Mouse (Mus musculus) forebrain, embryonic 14.5 days (tissue): ENCODE measurements around the gene Lrrc8d. TPM values are rescaled to one million over a fixed set of nuclear protein-coding genes. Genes with fewer than 3 reads are reported as not detected.

Source experiments
- ATAC-seq: fragments of 200-750 bp; cut with Nextera tagmentation; 2 replicates; pipeline ENCODE4 v1.8.0; 2017; ENCODE audit warnings: mild to moderate bottlenecking, moderate library complexity
- DNase-seq: peaks from one replicate; pipeline ENCODE4 v3.0.0-alpha.2; 2015; ENCODE audit warnings: low spot score
- H3K27ac ChIP-seq: fragments of 300-500 bp; sonication (generic); 2 replicates; pipeline ENCODE4 v1.5.1; 2014; ENCODE audit warnings: low read depth, mild to moderate bottlenecking, control low read depth, low read length, moderate library complexity
- H3K27me3 ChIP-seq: fragments of 300-500 bp; sonication (generic); replicated peaks from 2 replicates; pipeline ENCODE4 v1.6.1; 2014; ENCODE audit warnings: low read length, control low read depth, mixed read lengths; ENCODE audit not compliant: control insufficient read depth, insufficient read depth
- H3K36me3 ChIP-seq: fragments of 300-500 bp; sonication (generic); 2 replicates; pipeline ENCODE4 v1.6.1; 2014; ENCODE audit warnings: low read length, control low read depth; ENCODE audit not compliant: control insufficient read depth, insufficient read depth
- H3K4me1 ChIP-seq: fragments of 300-500 bp; sonication (generic); 2 replicates; pipeline ENCODE4 v1.6.1; 2014; ENCODE audit warnings: antibody characterized with exemption, low read length, control low read depth; ENCODE audit not compliant: control insufficient read depth, insufficient read depth
- H3K4me2 ChIP-seq: fragments of 300-500 bp; sonication (generic); 2 replicates; pipeline ENCODE4 v1.6.1; 2014; ENCODE audit warnings: mild to moderate bottlenecking, control low read depth, low read length
- H3K4me3 ChIP-seq: fragments of 300-500 bp; sonication (generic); 2 replicates; pipeline ENCODE4 v1.5.1; 2014; ENCODE audit warnings: low read depth, low read length, control low read depth
- H3K9ac ChIP-seq: fragments of 300-500 bp; sonication (generic); 2 replicates; pipeline ENCODE4 v1.6.1; 2014; ENCODE audit warnings: mild to moderate bottlenecking, low read length, control low read depth, moderate library complexity
- H3K9me3 ChIP-seq: fragments of 300-500 bp; sonication (generic); replicated peaks from 2 replicates; pipeline ENCODE4 v1.6.1; 2016; ENCODE audit warnings: low read length, control low read depth, mixed read lengths; ENCODE audit not compliant: control insufficient read depth
- WGBS: fragments of 180-500 bp; shearing (Covaris S2); extraction: QIAGEN DNeasy Blood & Tissue Kit; methylation state at CpG from one replicate; pipeline ENCODE4 v1.1.7; 2014; 5-methylcytosine and 5-hydroxymethylcytosine counted together
- polyA plus RNA-seq: library from polyadenylated mRNA; unstranded; fragments of >200 nt; fragmentation: Nextera tagmentation; extraction: Ambion mirVana; gene quantifications from 2 replicates; pipeline ENCODE4 v1.2.1, GENCODE M21; 2014

Lrrc8d gene
- polyA plus RNA-seq, 1 experiment from 2014 or later: 23.3 TPM

- no peak overlapping the region for H3K4me2 ChIP-seq
- H3K4me1 ChIP-seq: no peaks in the 10 kb centered on the region
- no peaks in the 10 kb centered on the region for H3K9me3 ChIP-seq
- no peak overlapping the region for H3K27ac ChIP-seq
- no peaks in the 10 kb centered on the region for H3K36me3 ChIP-seq
- no peaks in the 10 kb centered on the region for H3K27me3 ChIP-seq
- DNase-seq (no peak), ATAC-seq (no peak)
- no peak overlapping the region for H3K4me3 ChIP-seq
- WGBS: 40% methylated on average over 7 of the region's 7 CpGs
- H3K9ac ChIP-seq: no peak overlapping the region
These were observed 129.3 kb downstream of the Lrrc8d start for GRCm38 (mm10) chr5:105829008-105829586.

DNA sequence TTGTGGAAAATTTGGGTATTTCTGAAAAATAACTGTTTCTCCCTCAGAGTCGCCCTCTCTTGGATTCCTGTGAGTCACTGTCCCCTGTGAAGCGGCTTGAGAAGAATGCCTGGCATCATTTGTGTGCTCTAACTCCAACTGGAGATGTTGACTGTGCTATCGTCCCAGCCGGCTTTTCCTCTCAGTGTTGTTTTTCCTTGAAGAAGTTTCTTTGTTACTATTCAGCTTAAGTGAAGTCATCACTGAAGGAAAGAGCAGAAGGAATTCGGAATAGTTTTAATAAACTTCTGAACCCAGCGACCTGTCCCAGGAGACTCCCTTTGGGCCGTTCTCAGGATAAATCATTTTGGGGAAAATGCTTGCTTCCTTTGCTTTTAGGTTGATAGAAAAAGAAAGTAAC, 132.4 kb downstream of the Lrrc8d start:
- no peak for ATAC-seq
- Histone ChIP-seq H3K9ac (no peak overlapping the region), H3K27ac (no peak overlapping the region), H3K4me1 (no peaks in the 10 kb centered on the region), H3K36me3 (no peaks in the 10 kb centered on the region), H3K27me3 (no peaks in the 10 kb centered on the region), H3K4me3 (no peak overlapping the region), H3K9me3 (no peaks in the 10 kb centered on the region), H3K4me2 (no peak overlapping the region)
- no peak for DNase-seq
- WGBS: 77% methylated on average over 7 of the region's 7 CpGs

- ATAC-seq (no peak), DNase-seq (no peak)
- Histone ChIP-seq H3K9ac (no peak overlapping the region), H3K4me2 (no peak overlapping the region), H3K27ac (no peak overlapping the region), H3K36me3 (no peaks in the 10 kb centered on the region), H3K27me3 (no peaks in the 10 kb centered on the region), H3K4me1 (no peaks in the 10 kb centered on the region), H3K9me3 (no peaks in the 10 kb centered on the region), H3K4me3 (no peak overlapping the region)
- 75% methylated on average over 3 of the region's 3 CpGs for WGBS
These were observed 134.2 kb downstream of the Lrrc8d start for GRCm38 (mm10) chr5:105833923-105834322.

DNA sequence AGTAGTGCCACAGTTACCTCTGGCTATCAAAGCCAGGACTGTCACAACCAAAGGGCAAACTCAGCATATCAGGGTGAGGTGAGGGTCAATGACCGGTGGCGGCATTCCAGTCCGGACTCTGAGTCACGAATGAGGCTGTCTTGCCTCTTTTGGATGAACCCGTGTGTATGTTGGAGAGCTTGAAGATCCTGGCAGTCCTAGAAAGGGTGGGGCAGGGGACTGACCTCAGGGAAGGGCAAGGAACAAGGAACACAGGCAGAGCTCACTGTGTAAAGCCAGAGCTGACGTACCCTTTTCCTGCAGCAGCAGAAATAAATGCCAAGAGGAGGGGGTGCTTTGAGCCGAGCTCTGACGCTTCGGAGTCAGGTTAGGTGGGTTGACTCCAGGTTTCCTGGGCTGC, 136.2 kb downstream of the Lrrc8d start:
- Histone ChIP-seq H3K27me3 (no peaks in the 10 kb centered on the region), H3K4me2 (no peak overlapping the region), H3K9ac (no peak overlapping the region), H3K4me1 (no peaks in the 10 kb centered on the region), H3K36me3 (no peaks in the 10 kb centered on the region), H3K27ac (no peak overlapping the region), H3K4me3 (no peak overlapping the region), H3K9me3 (no peaks in the 10 kb centered on the region)
- no peak for DNase-seq
- ATAC-seq: no peak
- WGBS: 86% methylated on average over 9 of the region's 9 CpGs

- Histone ChIP-seq H3K27me3 (no peaks in the 10 kb centered on the region), H3K27ac (no peak overlapping the region), H3K9me3 (no peaks in the 10 kb centered on the region), H3K36me3 (no peaks in the 10 kb centered on the region), H3K9ac (no peak overlapping the region), H3K4me3 (no peak overlapping the region), H3K4me2 (no peak overlapping the region), H3K4me1 (no peaks in the 10 kb centered on the region)
- 75% methylated on average over 13 of the region's 13 CpGs for WGBS
- ATAC-seq (no peak), DNase-seq (no peak)
These were observed 140.1 kb downstream of the Lrrc8d start for GRCm38 (mm10) chr5:105839740-105840310.

GRCm38 (mm10) chr5:105844044-105844753, 144.4 kb downstream of the Lrrc8d start:
- no peak overlapping the region for H3K27ac ChIP-seq
- no peak overlapping the region for H3K4me3 ChIP-seq
- ATAC-seq: no peak
- no peaks in the 10 kb centered on the region for H3K27me3 ChIP-seq
- H3K9ac ChIP-seq: no peak overlapping the region
- WGBS: 89% methylated on average over 10 of the region's 10 CpGs
- DNase-seq: no peak
- H3K4me2 ChIP-seq: no peak overlapping the region
- no peaks in the 10 kb centered on the region for H3K9me3 ChIP-seq
- H3K4me1 ChIP-seq: peaks cover under 1% of the 10 kb centered on the region
- H3K36me3 ChIP-seq: no peaks in the 10 kb centered on the region

GRCm38 (mm10) chr5:105845041-105845440, 145.3 kb downstream of the Lrrc8d start:
- WGBS: 88% methylated on average over 2 of the region's 2 CpGs
- no peak overlapping the region for H3K27ac ChIP-seq
- H3K9me3 ChIP-seq: no peaks in the 10 kb centered on the region
- no peak overlapping the region for H3K9ac ChIP-seq
- DNase-seq (no peak), ATAC-seq (no peak)
- H3K4me2 ChIP-seq: no peak overlapping the region
- no peaks in the 10 kb centered on the region for H3K27me3 ChIP-seq
- no peak overlapping the region for H3K4me3 ChIP-seq
- peaks cover 7% of the 10 kb centered on the region for H3K4me1 ChIP-seq
- H3K36me3 ChIP-seq: no peaks in the 10 kb centered on the region

- no peak overlapping the region for H3K4me2 ChIP-seq
- H3K4me1 ChIP-seq: peaks cover 7% of the 10 kb centered on the region
- no peak overlapping the region for H3K9ac ChIP-seq
- no peak overlapping the region for H3K27ac ChIP-seq
- H3K9me3 ChIP-seq: no peaks in the 10 kb centered on the region
- H3K4me3 ChIP-seq: no peak overlapping the region
- WGBS: 91% methylated on average over 8 of the region's 8 CpGs
- DNase-seq (no peak), ATAC-seq (no peak)
- H3K27me3 ChIP-seq: no peaks in the 10 kb centered on the region
- no peaks in the 10 kb centered on the region for H3K36me3 ChIP-seq
These were observed 148.0 kb downstream of the Lrrc8d start for GRCm38 (mm10) chr5:105847726-105848125.

- 87% methylated on average over 4 of the region's 4 CpGs for WGBS
- no peaks in the 10 kb centered on the region for H3K9me3 ChIP-seq
- no peak for ATAC-seq
These were observed 149.5 kb downstream of the Lrrc8d start for GRCm38 (mm10) chr5:105849222-105849621.

More at GRCm38 (mm10) chr5:105849222-105849621, 149.5 kb downstream of the Lrrc8d start:
- H3K27ac ChIP-seq: no peak overlapping the region
- peaks cover 7% of the 10 kb centered on the region for H3K4me1 ChIP-seq
- H3K36me3 ChIP-seq: no peaks in the 10 kb centered on the region
- no peak for DNase-seq
- no peak overlapping the region for H3K4me3 ChIP-seq
- H3K27me3 ChIP-seq: no peaks in the 10 kb centered on the region
- no peak overlapping the region for H3K9ac ChIP-seq
- H3K4me2 ChIP-seq: no peak overlapping the region
